In genomic region chr3:53284023-53284422, GRCm38 (mm10) we compare ENCODE assay signal across 21 mouse cellular contexts.
DNase-seq lines count a peak whose midpoint lies in the region; ATAC-seq and TF ChIP-seq lines count a peak whose summit lies in the region.
"Had no signal": no experiment of that assay in that cellular context is flagged by ENCODE, and none has a peak within 500 bp of the region (broad histone marks: within the 10 kb centered on the region; RNA-seq: fewer than 3 reads in every experiment).

No protein-coding gene starts in this region.

- H3K4me2 ChIP-seq in kidney, embryonic 14.5 days (replicated peaks; ENCODE audit: low read depth, low read length): no peak overlapping the region
- H3K4me2 ChIP-seq in kidney, postnatal 0 days (ENCODE audit: low read length): no peak overlapping the region
- H3K4me2 ChIP-seq: forebrain, embryonic 13.5 days; hindbrain, embryonic 14.5 days had no signal

- 0 out of 2 replicates have a peak, but pooled peaks cover 6% of the 10 kb centered on the region for H3K4me1 ChIP-seq in kidney, embryonic 14.5 days (ENCODE audit: control insufficient read depth, insufficient read depth, low read length)
- H3K4me1 ChIP-seq in kidney, postnatal 0 days (replicated peaks; ENCODE audit: insufficient read depth, low read length): no peaks in the 10 kb centered on the region
- H3K4me1 ChIP-seq in kidney, adult 2 months (ENCODE audit: control insufficient read depth, insufficient read depth, low read length): no peaks in the 10 kb centered on the region
- H3K4me1 ChIP-seq: forebrain, embryonic 10.5 days; forebrain, embryonic 13.5 days; heart, embryonic 10.5 days had no signal

- no peaks in the 10 kb centered on the region for H3K27me3 ChIP-seq in kidney, embryonic 14.5 days (ENCODE audit: control insufficient read depth, insufficient read depth, low read length)
- H3K27me3 ChIP-seq in kidney, postnatal 0 days (ENCODE audit: insufficient read depth, low read length): no peaks in the 10 kb centered on the region
- H3K27me3 ChIP-seq in kidney, adult 2 months (replicated peaks; ENCODE audit: control insufficient read depth, insufficient read depth, low read length): no peaks in the 10 kb centered on the region
- H3K27me3 ChIP-seq: forebrain, embryonic 13.5 days; Patski had no signal

- ATAC-seq in kidney, embryonic 14.5 days (ENCODE audit: low FRiP score, low TSS enrichment): no peak; the same call in 1 of the 2 replicates
- ATAC-seq in kidney, postnatal 0 days (replicated peaks; ENCODE audit: low FRiP score, low read depth): no peak
- ATAC-seq: forebrain, embryonic 13.5 days; forebrain, embryonic 16.5 days; hindbrain, postnatal 0 days; Patski had no signal

- 71% methylated on average over 5 of the region's 5 CpGs for WGBS in kidney, embryonic 14.5 days
- 63% methylated on average over 5 of the region's 5 CpGs for WGBS in kidney, postnatal 0 days
- whole genome bisulfite sequencing in kidney, adult 2 months: 73% methylated on average over 5 of the region's 5 CpGs

- no peak overlapping the region for H3K4me3 ChIP-seq in gastrocnemius, adult 2 months
- H3K4me3 ChIP-seq in kidney, embryonic 14.5 days (ENCODE audit: low read length): no peak overlapping the region
- H3K4me3 ChIP-seq in kidney, postnatal 0 days (replicated peaks; ENCODE audit: low read depth, low read length): no peak overlapping the region
- no peak overlapping the region for H3K4me3 ChIP-seq in kidney, adult 2 months (ENCODE audit: insufficient read depth, low read depth, low read length)
- H3K4me3 ChIP-seq: forebrain, embryonic 10.5 days; forebrain, embryonic 13.5 days; heart, adult 2 months; heart, embryonic 10.5 days had no signal

- intact Hi-C loops in gastrocnemius, adult 2 months (cut with DNase I): no loop called here
- intact Hi-C loops in gastrocnemius, postnatal 36 days (cut with DNase I): no loop called here

- no peak for DNase-seq in gastrocnemius, adult 2 months
- DNase-seq in gastrocnemius, postnatal 36 days: no peak
- no peak for DNase-seq in kidney, adult 18-20 months
- DNase-seq in kidney, postnatal 0 days (ENCODE audit: low spot score): peak; percentile 57
- no peak for DNase-seq in kidney, postnatal 36 days
- DNase-seq in kidney, postnatal 4 days: peak; percentile 15 to 44
- no peak for DNase-seq in kidney, adult 2 months
- DNase-seq: adrenal gland, postnatal 10 days; adrenal gland, postnatal 36 days; cerebellum, adult 18-20 months; cerebellum, adult 9-10 months; cerebellum, postnatal 14 days had no signal

- no peaks in the 10 kb centered on the region for H3K36me3 ChIP-seq in kidney, embryonic 14.5 days (ENCODE audit: control insufficient read depth, insufficient read depth, low read length)
- H3K36me3 ChIP-seq in kidney, postnatal 0 days (ENCODE audit: insufficient read depth, low read length): no peaks in the 10 kb centered on the region
- H3K36me3 ChIP-seq in kidney, adult 2 months (ENCODE audit: control insufficient read depth, insufficient read depth, low read length): no peaks in the 10 kb centered on the region
- H3K36me3 ChIP-seq: forebrain, embryonic 10.5 days; heart, embryonic 10.5 days had no signal

- no peak for TF ChIP-seq CTCF in gastrocnemius, adult 2 months (IDR thresholded peaks at IDR 0.05)
- no peak for TF ChIP-seq CTCF in kidney, postnatal 0 days (IDR thresholded peaks at IDR 0.05; ENCODE audit: low read depth)
- TF ChIP-seq CTCF in kidney, adult 2 months (conservative IDR thresholded peaks at IDR 0.05; ENCODE audit: insufficient read depth, insufficient read length, low read depth, low read length): no peak

- no peaks in the 10 kb centered on the region for H3K9me3 ChIP-seq in kidney, embryonic 14.5 days (ENCODE audit: control insufficient read depth, low read length)
- H3K9me3 ChIP-seq in kidney, postnatal 0 days (replicated peaks; ENCODE audit: low read length): no peaks in the 10 kb centered on the region
- H3K9me3 ChIP-seq: forebrain, embryonic 10.5 days; forebrain, embryonic 13.5 days; heart, embryonic 10.5 days had no signal

- peak overlapping the region; percentile 8; the same call in 1 of the 2 replicates for H3K27ac ChIP-seq in gastrocnemius, adult 2 months
- H3K27ac ChIP-seq in kidney, embryonic 14.5 days (ENCODE audit: low read depth, low read length): peak overlapping the region; percentile 69; the same call in 1 of the 2 replicates
- H3K27ac ChIP-seq in kidney, postnatal 0 days: 0 out of 2 replicates have a peak overlapping the region, but pooled peaks have one; percentile 26
- no peak overlapping the region; the same call in 1 of the 2 replicates for H3K27ac ChIP-seq in kidney, adult 2 months (ENCODE audit: insufficient read depth, low read depth, low read length)
- H3K27ac ChIP-seq: forebrain, embryonic 10.5 days; forebrain, embryonic 13.5 days; heart, adult 2 months; heart, embryonic 10.5 days; hindbrain, embryonic 14.5 days; hindbrain, postnatal 0 days had no signal

- TF ChIP-seq POLR2A in kidney, adult 2 months (IDR thresholded peaks at IDR 0.05; ENCODE audit: low read depth, low read length): no peak

- no peak overlapping the region for H3K9ac ChIP-seq in kidney, embryonic 14.5 days (ENCODE audit: low read depth, low read length)
- no peak overlapping the region for H3K9ac ChIP-seq in kidney, postnatal 0 days (ENCODE audit: low read depth, low read length)
- H3K9ac ChIP-seq: forebrain, embryonic 13.5 days; hindbrain, embryonic 14.5 days had no signal

Comparison
In these comparisons a context has a peak if more than half of its experiments do, and no peak if none do; other contexts are left out.
1. DNase-seq: peak in kidney, postnatal 0 days (single experiment) and kidney, postnatal 4 days (2 of 2); none in gastrocnemius, adult 2 months (single experiment), gastrocnemius, postnatal 36 days (0 of 2), kidney, adult 18-20 months (single experiment), kidney, postnatal 36 days (0 of 2) and kidney, adult 2 months (single experiment).